Mouse (Mus musculus): ENCODE measurements at regions not wholly inside any gene's neighbourhood (a gene's known extent, or its start where the extent isn't known, plus 50 kb on each side); places are given as distances from the start of the nearest gene placed in this dataset.

GRCm38 (mm10) chr11:56812121-56812520 lies 199.1 kb upstream of the Gria1 start:
- TF ChIP-seq POLR2A (IDR thresholded peaks at IDR 0.05; ENCODE audit: extremely low read depth, insufficient read depth, low read length) (no peak), CTCF (IDR thresholded peaks at IDR 0.05; ENCODE audit: extremely low read depth, insufficient read depth, low read length) (no peak)

Data from cortical plate, adult 2 months (tissue).